Mouse (Mus musculus): ENCODE results near the gene Tomm40.
"Not testable (repeated sequence)": the region's sequence is repeated elsewhere in the genome, so short reads cannot be mapped to it uniquely, and the experiment has no call there.

Gene Tomm40

GRCm38 (mm10) chr7:19704475-19704874 is 10.8 kb downstream of the Tomm40 start:
- no peak for DNase-seq (ENCODE audit: low read depth)

DNA sequence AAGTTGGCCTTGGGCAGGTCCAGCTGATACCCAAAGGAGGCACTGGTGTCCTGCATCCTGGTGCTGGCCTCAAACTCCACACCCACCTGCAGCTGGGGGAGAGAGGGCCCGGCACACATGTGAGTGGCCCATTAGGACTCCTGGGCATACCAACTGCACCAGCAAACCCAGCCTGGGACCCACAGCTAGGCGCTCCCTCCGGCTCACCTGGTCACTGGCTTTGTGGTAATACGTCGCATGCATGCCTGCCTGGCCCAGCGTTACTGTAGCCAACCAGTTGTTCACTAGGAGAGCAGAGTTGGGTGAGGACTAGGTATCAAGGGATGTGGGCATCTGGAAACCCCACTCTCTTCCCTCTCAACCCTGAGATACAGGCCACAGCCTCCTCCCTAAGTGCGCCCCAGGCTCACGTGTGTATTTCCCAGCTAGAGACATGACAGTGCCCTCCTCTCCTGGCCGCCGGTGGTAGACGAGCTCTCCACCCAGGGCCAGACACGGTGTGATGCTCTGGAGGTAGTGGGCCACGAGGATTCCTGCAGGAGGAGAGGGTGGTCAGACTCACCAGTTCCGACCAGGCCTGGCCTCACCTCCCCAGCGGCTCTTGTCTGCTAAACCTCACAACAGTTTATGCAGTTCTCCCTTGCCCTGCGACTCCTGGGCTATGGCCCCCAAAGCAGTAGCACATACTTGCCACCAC is 12.2 kb downstream of the Tomm40 start:
- DNase-seq (ENCODE audit: low read depth) = no peak

DNA sequence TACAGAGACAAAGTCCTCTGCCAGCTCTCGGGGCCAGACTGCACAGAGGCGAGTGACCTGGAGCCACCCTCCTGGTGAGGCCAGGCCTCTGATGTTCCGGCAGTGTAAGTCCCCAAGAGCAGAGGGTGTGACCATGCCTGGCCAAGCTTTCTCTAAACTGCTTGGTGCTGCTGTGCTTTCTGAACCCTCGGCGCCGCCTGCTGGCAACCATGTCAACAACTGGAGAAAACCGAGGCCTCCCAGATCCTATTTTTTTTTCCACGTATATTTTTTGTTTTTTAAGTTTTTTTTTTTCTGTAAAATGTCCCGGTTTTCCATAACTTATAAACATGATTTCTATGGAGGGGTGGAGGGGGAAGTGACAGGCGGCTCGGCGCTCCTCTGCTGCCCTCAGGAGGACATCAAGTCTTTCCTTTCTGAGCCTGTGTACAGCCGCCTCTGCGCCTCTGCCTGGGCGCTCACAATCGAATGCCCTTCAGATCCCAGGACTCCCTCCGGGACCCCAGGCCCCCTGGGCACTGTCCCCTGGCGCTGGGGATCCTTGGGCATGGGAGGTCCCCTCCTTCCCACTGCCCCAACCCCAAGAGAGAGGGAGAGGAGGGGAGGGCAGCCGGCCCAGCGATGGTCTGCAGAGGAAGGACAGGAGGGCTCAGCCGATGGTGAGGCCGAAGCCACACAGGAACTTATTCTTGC is 14.0 kb downstream of the Tomm40 start:
- DNase-seq (ENCODE audit: low read depth) = peak; percentile 75

DNA sequence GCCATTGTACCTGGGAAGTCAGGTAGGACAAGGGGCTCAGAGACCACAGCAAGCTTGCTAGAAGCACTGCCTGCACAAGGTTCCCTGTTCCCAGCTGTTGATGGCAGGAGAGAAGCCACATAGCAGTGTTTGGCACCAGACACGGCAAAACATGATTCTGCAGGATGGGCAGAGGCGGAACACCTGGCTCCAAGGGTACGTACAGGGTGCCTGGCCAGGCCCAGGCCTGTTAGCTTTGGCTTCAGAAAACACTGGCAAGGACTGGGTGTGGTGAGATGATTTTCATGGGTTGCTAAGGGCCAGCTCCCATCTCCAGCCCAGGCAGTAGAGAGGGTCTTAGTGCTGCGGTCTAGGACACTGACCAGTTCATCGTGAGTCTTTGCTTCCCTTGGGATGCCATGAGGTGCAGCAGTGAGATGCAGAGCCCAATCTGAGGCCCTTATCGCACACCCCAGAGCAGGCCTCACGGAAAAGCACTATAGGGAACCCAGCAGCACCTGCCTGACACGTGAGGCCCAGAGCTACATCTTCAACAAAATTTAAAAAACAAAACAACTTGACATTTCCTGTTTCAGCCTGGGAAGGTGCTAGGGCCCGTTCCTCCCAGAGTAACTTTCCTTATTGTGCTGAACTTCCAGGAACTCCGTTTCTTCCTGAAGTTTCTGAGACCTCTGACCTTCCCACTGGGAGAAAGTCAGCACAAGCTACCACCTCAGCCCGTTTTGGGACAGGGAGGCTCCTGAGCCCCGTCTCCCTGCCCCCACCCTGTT is 14.8 kb downstream of the Tomm40 start:
- DNase-seq (ENCODE audit: low read depth) = no peak

- DNase-seq (ENCODE audit: low read depth) = no peak
Observed at GRCm38 (mm10) chr7:19699827-19700148, 15.4 kb downstream of the Tomm40 start.

GRCm38 (mm10) chr7:19698907-19699826 is 16.1 kb downstream of the Tomm40 start, which contains the start of gene Apoe:
Apoe (minus strand) TSS chr7:19699188.
- DNase-seq (ENCODE audit: low read depth) = peak; percentile 49

GRCm38 (mm10) chr7:19697949-19698906 is 17.0 kb downstream of the Tomm40 start:
- DNase-seq (ENCODE audit: low read depth) = no peak

DNA sequence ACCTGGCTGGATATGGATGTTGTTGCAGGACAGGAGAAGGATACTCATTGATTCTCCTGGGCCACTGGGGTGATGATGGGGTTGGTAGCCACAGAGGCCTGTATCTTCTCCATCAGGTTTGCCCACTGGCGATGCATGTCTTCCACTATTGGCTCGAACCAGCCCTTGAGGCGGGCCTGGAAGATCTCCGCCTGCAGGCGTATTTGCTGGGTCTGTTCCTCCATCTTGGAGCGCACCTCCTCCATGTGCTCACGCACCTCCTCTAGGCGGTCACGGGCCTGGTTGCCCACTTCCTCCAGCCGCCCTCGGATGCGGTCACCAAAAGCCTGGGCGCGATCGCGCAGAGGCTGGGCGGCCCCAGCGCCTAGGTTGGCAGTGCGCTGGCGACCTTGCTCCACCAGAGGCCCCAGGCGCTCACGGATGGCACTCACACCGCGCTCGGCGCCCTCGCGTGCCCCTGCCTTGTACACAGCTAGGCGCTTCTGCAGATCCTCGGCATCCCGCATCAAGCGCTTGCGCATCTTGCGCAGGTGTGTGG is 18.8 kb downstream of the Tomm40 start:
- no peak for DNase-seq (ENCODE audit: low read depth)

GRCm38 (mm10) chr7:19695881-19696280 is 19.4 kb downstream of the Tomm40 start:
- DNase-seq (ENCODE audit: low read depth) = no peak

- peak; percentile 86 for DNase-seq (ENCODE audit: low read depth)
Observed at GRCm38 (mm10) chr7:19695213-19695594, 20.0 kb downstream of the Tomm40 start.

- DNase-seq (ENCODE audit: low read depth) = peak; percentile 82
Observed at GRCm38 (mm10) chr7:19694336-19695212, 20.7 kb downstream of the Tomm40 start.

DNA sequence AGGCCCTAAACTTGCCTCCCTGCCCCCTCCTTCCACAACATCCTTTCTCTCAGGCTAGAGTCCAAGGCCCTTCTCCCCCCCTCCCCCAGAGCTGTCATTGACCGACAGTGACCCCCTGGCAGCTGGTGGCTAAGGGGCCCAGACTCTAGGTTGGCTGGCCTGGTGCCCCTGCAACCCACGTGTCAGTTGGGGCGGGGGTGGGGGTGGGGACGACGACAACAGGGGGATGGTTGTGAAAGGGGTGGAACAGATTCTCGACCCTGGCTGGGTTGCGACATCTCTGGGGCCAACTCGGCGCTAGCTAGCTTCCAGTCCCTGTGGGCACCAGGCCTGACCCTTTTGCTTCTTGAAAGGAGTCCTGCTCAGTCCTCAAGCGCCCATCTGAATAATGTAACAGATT is 21.8 kb downstream of the Tomm40 start:
- peak; percentile 85 for DNase-seq (ENCODE audit: low read depth)

- DNase-seq (ENCODE audit: low read depth) = no peak
Observed at GRCm38 (mm10) chr7:19691873-19692865, 23.1 kb downstream of the Tomm40 start, which contains the start of gene Apoc1. Apoc1 (minus strand) TSS chr7:19692660.

GRCm38 (mm10) chr7:19691434-19691833 is 23.8 kb downstream of the Tomm40 start:
- DNase-seq (ENCODE audit: low read depth) = no peak

DNA sequence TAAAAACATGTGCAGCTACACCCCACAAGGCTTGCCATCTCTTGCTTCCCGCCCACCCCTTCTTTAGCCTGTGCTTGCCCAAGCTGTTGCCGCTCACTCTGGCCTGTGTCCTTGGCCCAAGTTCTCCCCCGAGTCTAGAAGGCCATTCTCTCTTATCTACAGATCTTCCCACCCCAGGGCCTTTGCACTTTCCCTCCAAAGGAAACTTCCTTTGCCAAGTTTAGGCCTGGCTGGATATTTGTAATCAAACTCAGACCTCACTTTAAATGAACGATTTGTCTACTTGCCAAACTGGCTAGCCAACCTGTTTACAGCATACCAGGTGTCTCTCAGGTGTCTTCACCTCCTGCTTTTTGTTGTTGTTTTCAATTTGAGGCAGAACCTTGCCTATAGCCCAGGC is 24.4 kb downstream of the Tomm40 start:
- DNase-seq (ENCODE audit: low read depth) = no peak

DNA sequence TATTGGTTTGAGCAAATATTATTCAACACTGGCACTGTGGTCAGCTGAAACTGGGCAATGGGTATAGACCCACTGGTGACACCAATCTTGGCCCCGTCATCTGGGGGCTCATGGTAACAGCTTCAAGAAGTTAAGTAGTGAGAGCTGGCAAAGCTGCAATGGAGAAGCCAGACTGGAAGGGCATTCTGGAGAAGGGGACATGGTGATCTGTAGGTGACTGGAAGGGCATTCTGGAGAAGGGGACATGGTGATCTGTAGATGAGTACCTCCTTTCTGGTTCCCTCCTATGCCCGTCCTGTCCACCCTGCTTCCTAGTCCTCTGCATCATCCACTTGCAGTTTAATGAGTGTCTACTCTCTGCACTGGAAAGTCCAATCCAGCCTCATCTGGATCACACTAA is 26.6 kb downstream of the Tomm40 start:
- DNase-seq (ENCODE audit: low read depth) = no peak

DNA sequence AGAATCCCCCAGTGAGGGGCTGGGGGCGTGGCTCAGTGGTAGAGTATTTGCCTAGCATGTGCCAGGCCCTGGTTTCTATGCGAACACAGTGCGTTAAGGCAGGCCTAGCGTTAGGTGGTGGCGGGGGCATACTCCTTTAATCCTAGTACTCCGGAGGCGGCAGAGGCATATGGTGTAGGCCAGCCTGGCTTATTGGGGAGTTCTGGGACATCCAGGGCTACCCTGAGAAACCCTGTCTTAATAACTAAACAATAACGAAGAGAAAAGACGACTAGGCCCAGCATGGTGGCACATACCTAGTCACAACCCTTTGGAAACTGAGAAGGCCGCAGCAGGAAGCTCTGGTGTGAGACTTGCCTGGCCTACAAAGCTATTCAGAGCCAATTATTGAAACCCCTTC is 27.1 kb downstream of the Tomm40 start:
- DNase-seq (ENCODE audit: low read depth) = no peak

GRCm38 (mm10) chr7:19686927-19687583 is 28.2 kb downstream of the Tomm40 start:
- DNase-seq (ENCODE audit: low read depth) = not testable (repeated sequence)
